Mouse (Mus musculus) heart, postnatal 0 days (tissue): ENCODE data around the gene Ndufa4l2. TPM values are rescaled to one million over a fixed set of nuclear protein-coding genes. Genes with fewer than 3 reads are reported as not detected.

Source experiments
- ATAC-seq: fragments of 200-750 bp; cut with Nextera tagmentation; 2 replicates; pipeline ENCODE4 v1.8.0; 2017; ENCODE audit warnings: low read depth, moderate number of reproducible peaks, moderate library complexity; ENCODE audit not compliant: insufficient read depth
- DNase-seq: peaks from one replicate; pipeline ENCODE4 v3.0.0-alpha.2; 2016; ENCODE audit warnings: low spot score
- H3K27ac ChIP-seq: fragments of 300-500 bp; sonication (generic); 2 replicates; pipeline ENCODE4 v1.5.1; 2014; ENCODE audit warnings: low read depth, mild to moderate bottlenecking
- H3K27me3 ChIP-seq: fragments of 300-500 bp; sonication (generic); 2 replicates; pipeline ENCODE4 v1.6.1; 2014; ENCODE audit warnings: low read length, mixed read lengths; ENCODE audit not compliant: control insufficient read depth, insufficient read depth
- H3K36me3 ChIP-seq: fragments of 300-500 bp; sonication (generic); replicated peaks from 2 replicates; pipeline ENCODE4 v1.6.1; 2014; ENCODE audit warnings: low read length, mixed read lengths; ENCODE audit not compliant: control insufficient read depth, insufficient read depth
- H3K4me1 ChIP-seq: fragments of 300-500 bp; sonication (generic); 2 replicates; pipeline ENCODE4 v1.6.1; 2014; ENCODE audit warnings: antibody characterized with exemption; ENCODE audit not compliant: control insufficient read depth, insufficient read depth
- H3K4me2 ChIP-seq: fragments of 300-500 bp; sonication (generic); 2 replicates; pipeline ENCODE4 v1.6.1; 2014; ENCODE audit warnings: low read depth, mild to moderate bottlenecking, low read length, moderate library complexity
- H3K4me3 ChIP-seq: fragments of 300-500 bp; sonication (generic); 2 replicates; pipeline ENCODE4 v1.5.1; 2014; ENCODE audit warnings: low read depth, low read length
- H3K9ac ChIP-seq: fragments of 300-500 bp; sonication (generic); replicated peaks from 2 replicates; pipeline ENCODE4 v1.6.1; 2014; ENCODE audit warnings: low read depth, low read length, mixed read lengths
- H3K9me3 ChIP-seq: fragments of 300-500 bp; sonication (generic); replicated peaks from 2 replicates; pipeline ENCODE4 v1.6.1; 2016; ENCODE audit warnings: low read length; ENCODE audit not compliant: control insufficient read depth
- CTCF ChIP-seq: IDR thresholded peaks from 2 replicates; pipeline ENCODE4 v1.5.1; 2016; ENCODE audit warnings: antibody characterized with exemption, control low read depth, low read depth
- EP300 ChIP-seq: IDR thresholded peaks from 2 replicates; pipeline ENCODE4 v1.6.1; 2016; ENCODE audit warnings: antibody characterized with exemption, low read depth
- WGBS: fragments of 180-500 bp; shearing (Covaris S2); extraction: QIAGEN DNeasy Blood & Tissue Kit; methylation state at CpG from one replicate; pipeline ENCODE4 v1.1.7; 2014; 5-methylcytosine and 5-hydroxymethylcytosine counted together
- polyA plus RNA-seq: library from polyadenylated mRNA; unstranded; fragments of >200 nt; fragmentation: Nextera tagmentation; extraction: Ambion mirVana; gene quantifications from 2 replicates; pipeline ENCODE4 v1.2.1, GENCODE M21; 2015
- total RNA-seq: library from RNA; depleted of rRNA; stranded (reverse); fragments of >200 nt; gene quantifications from 2 replicates; pipeline ENCODE4 v1.2.3, GENCODE M21; 2014; ENCODE audit warnings: low replicate concordance

The Ndufa4l2 gene
- total and polyA plus RNA-seq, 2 experiments from 2014 or later, result 46.4 to 68.3 TPM

- H3K27me3 ChIP-seq, result no peaks in the 10 kb centered on the region
- TF ChIP-seq EP300 (no peak), CTCF (no peak)
- H3K9ac ChIP-seq, result no peak overlapping the region
- H3K4me2 ChIP-seq, result no peak overlapping the region
- no peaks in the 10 kb centered on the region for H3K4me1 ChIP-seq
- no peak for DNase-seq
- H3K36me3 ChIP-seq, result peaks cover 83% of the 10 kb centered on the region
- WGBS, result 89% methylated on average over 18 of the region's 18 CpGs
- H3K27ac ChIP-seq, result no peak overlapping the region
- H3K9me3 ChIP-seq, result no peaks in the 10 kb centered on the region
- no peak for ATAC-seq
- H3K4me3 ChIP-seq, result no peak overlapping the region
Measured at GRCm38 (mm10) chr10:127490160-127491127, 24.3 kb upstream of the Ndufa4l2 start.

GRCm38 (mm10) chr10:127491128-127491512, 23.6 kb upstream of the Ndufa4l2 start:
- H3K9ac ChIP-seq, result no peak overlapping the region
- no peak overlapping the region for H3K27ac ChIP-seq
- DNase-seq (no peak), ATAC-seq (no peak)
- H3K4me3 ChIP-seq, result no peak overlapping the region
- H3K4me2 ChIP-seq, result no peak overlapping the region
- H3K4me1 ChIP-seq, result no peaks in the 10 kb centered on the region
- H3K9me3 ChIP-seq, result no peaks in the 10 kb centered on the region
- no peaks in the 10 kb centered on the region for H3K27me3 ChIP-seq
- TF ChIP-seq CTCF, result no peak
- no peak for TF ChIP-seq EP300
- peaks cover 85% of the 10 kb centered on the region for H3K36me3 ChIP-seq
- 87% methylated on average over 8 of the region's 8 CpGs for WGBS

GRCm38 (mm10) chr10:127492118-127492517, 22.6 kb upstream of the Ndufa4l2 start:
- Histone ChIP-seq H3K9ac (no peak overlapping the region), H3K9me3 (no peaks in the 10 kb centered on the region), H3K4me3 (no peak overlapping the region), H3K27ac (no peak overlapping the region), H3K27me3 (no peaks in the 10 kb centered on the region), H3K4me1 (no peaks in the 10 kb centered on the region), H3K4me2 (no peak overlapping the region), H3K36me3 (peaks cover 89% of the 10 kb centered on the region)
- 61% methylated on average over 3 of the region's 3 CpGs for WGBS
- ATAC-seq (no peak), DNase-seq (no peak)
- TF ChIP-seq CTCF, result no peak
- no peak for TF ChIP-seq EP300

GRCm38 (mm10) chr10:127496156-127496555, 18.6 kb upstream of the Ndufa4l2 start:
- no peak overlapping the region for H3K9ac ChIP-seq
- H3K27ac ChIP-seq, result no peak overlapping the region
- TF ChIP-seq CTCF (no peak), EP300 (no peak)
- no peak overlapping the region for H3K4me2 ChIP-seq
- H3K9me3 ChIP-seq, result no peaks in the 10 kb centered on the region
- ATAC-seq (no peak), DNase-seq (no peak)
- H3K4me3 ChIP-seq, result no peak overlapping the region
- WGBS, result 92% methylated on average over 3 of the region's 3 CpGs
- H3K36me3 ChIP-seq, result peaks cover 85% of the 10 kb centered on the region
- H3K27me3 ChIP-seq, result no peaks in the 10 kb centered on the region
- H3K4me1 ChIP-seq, result no peaks in the 10 kb centered on the region

GRCm38 (mm10) chr10:127499516-127499915, 15.3 kb upstream of the Ndufa4l2 start:
- Histone ChIP-seq H3K9me3 (no peaks in the 10 kb centered on the region), H3K9ac (no peak overlapping the region), H3K27me3 (no peaks in the 10 kb centered on the region), H3K4me2 (no peak overlapping the region), H3K27ac (no peak overlapping the region), H3K4me1 (no peaks in the 10 kb centered on the region), H3K4me3 (no peak overlapping the region), H3K36me3 (peaks cover 54% of the 10 kb centered on the region)
- ATAC-seq (no peak), DNase-seq (no peak)
- 86% methylated on average over 5 of the region's 5 CpGs for WGBS
- TF ChIP-seq CTCF (no peak), EP300 (no peak)

- no peak for DNase-seq
- H3K9ac ChIP-seq, result no peak overlapping the region
- peaks cover 48% of the 10 kb centered on the region for H3K36me3 ChIP-seq
- no peak overlapping the region for H3K4me3 ChIP-seq
- 80% methylated on average over 4 of the region's 4 CpGs for WGBS
- H3K4me2 ChIP-seq, result no peak overlapping the region
- no peaks in the 10 kb centered on the region for H3K4me1 ChIP-seq
- TF ChIP-seq CTCF (no peak), EP300 (no peak)
- H3K9me3 ChIP-seq, result no peaks in the 10 kb centered on the region
- ATAC-seq, result no peak
- no peak overlapping the region for H3K27ac ChIP-seq
- H3K27me3 ChIP-seq, result no peaks in the 10 kb centered on the region
Measured at GRCm38 (mm10) chr10:127500042-127500441, 14.7 kb upstream of the Ndufa4l2 start.
